In the genomic region with DNA sequence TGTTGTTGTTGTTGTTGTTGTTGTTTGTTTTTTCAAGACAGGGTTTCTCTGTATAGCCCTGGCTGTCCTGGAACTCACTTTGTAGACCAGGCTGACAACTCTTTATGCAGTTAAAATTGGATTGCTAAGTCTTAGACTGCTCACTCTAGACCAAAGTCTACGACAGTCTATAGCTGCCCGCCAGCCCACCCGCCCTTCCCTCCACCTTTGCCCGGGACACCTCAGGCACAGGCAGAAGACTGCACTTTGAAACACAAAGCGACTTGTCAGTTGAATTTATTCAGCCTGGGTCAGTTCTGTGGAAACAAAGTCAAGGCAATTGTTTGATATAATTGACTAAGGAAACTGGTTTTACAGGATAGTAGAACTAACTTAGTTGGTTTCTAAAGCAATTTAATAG, we compare ENCODE assay signal across 24 mouse cellular contexts.
DNase-seq lines count a peak whose midpoint lies in the region; ATAC-seq and TF ChIP-seq lines count a peak whose summit lies in the region.
"Had no signal": no experiment of that assay in that cellular context is flagged by ENCODE, and none has a peak within 500 bp of the region (broad histone marks: within the 10 kb centered on the region; RNA-seq: fewer than 3 reads in every experiment).

No protein-coding gene starts in this region.

- no peaks in the 10 kb centered on the region for H3K9me3 ChIP-seq in embryonic facial prominence, embryonic 14.5 days (ENCODE audit: control insufficient read depth, low read length)
- no peaks in the 10 kb centered on the region for H3K9me3 ChIP-seq in embryonic facial prominence, embryonic 10.5 days
- no peaks in the 10 kb centered on the region for H3K9me3 ChIP-seq in kidney, embryonic 16.5 days (ENCODE audit: low read length)
- H3K9me3 ChIP-seq in intestine, postnatal 0 days (ENCODE audit: control insufficient read depth), result no peaks in the 10 kb centered on the region
- H3K9me3 ChIP-seq: embryonic facial prominence, embryonic 12.5 days; forebrain, embryonic 13.5 days; heart, embryonic 13.5 days; hindbrain, embryonic 13.5 days had no signal

- H3K4me3 ChIP-seq in embryonic facial prominence, embryonic 14.5 days (ENCODE audit: low read depth, low read length), result no peak overlapping the region
- H3K4me3 ChIP-seq in embryonic facial prominence, embryonic 10.5 days, result no peak overlapping the region
- no peak overlapping the region for H3K4me3 ChIP-seq in kidney, embryonic 16.5 days (ENCODE audit: low read length)
- H3K4me3 ChIP-seq in intestine, postnatal 0 days (ENCODE audit: low read depth, low read length), result no peak overlapping the region
- H3K4me3 ChIP-seq: embryonic facial prominence, embryonic 12.5 days; forebrain, embryonic 13.5 days; heart, embryonic 13.5 days; hindbrain, embryonic 13.5 days had no signal

- H3K4me2 ChIP-seq in embryonic facial prominence, embryonic 14.5 days (ENCODE audit: low read depth, low read length), result no peak overlapping the region
- H3K4me2 ChIP-seq in kidney, embryonic 16.5 days (replicated peaks; ENCODE audit: low read depth, low read length), result no peak overlapping the region
- H3K4me2 ChIP-seq in intestine, postnatal 0 days (replicated peaks; ENCODE audit: low read depth), result no peak overlapping the region
- H3K4me2 ChIP-seq: embryonic facial prominence, embryonic 12.5 days; forebrain, embryonic 13.5 days; heart, embryonic 13.5 days; hindbrain, embryonic 13.5 days had no signal

- 82% methylated on average over 5 of the region's 5 CpGs for WGBS in embryonic facial prominence, embryonic 14.5 days
- WGBS in embryonic facial prominence, embryonic 10.5 days, result 91% methylated on average over 5 of the region's 5 CpGs
- WGBS in kidney, embryonic 16.5 days, result 93% methylated on average over 5 of the region's 5 CpGs
- 42% methylated on average over 5 of the region's 5 CpGs for WGBS in intestine, postnatal 0 days

- no peak for ATAC-seq in embryonic facial prominence, embryonic 14.5 days (ENCODE audit: low read depth)
- no peak for ATAC-seq in kidney, embryonic 16.5 days (ENCODE audit: low FRiP score, low TSS enrichment)
- ATAC-seq in intestine, postnatal 0 days, result peak; percentile 90
- ATAC-seq in erythroid progenitor cell, adult 5-6 weeks (replicated peaks; ENCODE audit: low FRiP score, poor library complexity, severe bottlenecking), result no peak
- ATAC-seq: CD4-positive, CD25-positive, alpha-beta regulatory T cell, adult 4 months; forebrain, embryonic 13.5 days; forebrain, postnatal 0 days; hindbrain, postnatal 0 days; Patski had no signal

- peaks cover 12% of the 10 kb centered on the region; the same call in 1 of the 2 replicates for H3K36me3 ChIP-seq in embryonic facial prominence, embryonic 14.5 days (ENCODE audit: control insufficient read depth, insufficient read depth, low read length)
- H3K36me3 ChIP-seq in embryonic facial prominence, embryonic 10.5 days (replicated peaks), result peaks cover 29% of the 10 kb centered on the region
- H3K36me3 ChIP-seq in kidney, embryonic 16.5 days (ENCODE audit: insufficient read depth, low read length), result peaks cover 8% of the 10 kb centered on the region
- peaks cover 9% of the 10 kb centered on the region for H3K36me3 ChIP-seq in intestine, postnatal 0 days (ENCODE audit: control insufficient read depth, insufficient read depth)

- TF ChIP-seq CTCF in intestine, postnatal 0 days (IDR thresholded peaks at IDR 0.05; ENCODE audit: low read depth), result no peak

- H3K4me1 ChIP-seq in embryonic facial prominence, embryonic 14.5 days (ENCODE audit: control insufficient read depth, insufficient read depth, low read length), result no peaks in the 10 kb centered on the region
- H3K4me1 ChIP-seq in embryonic facial prominence, embryonic 10.5 days, result no peaks in the 10 kb centered on the region
- H3K4me1 ChIP-seq in kidney, embryonic 16.5 days (ENCODE audit: insufficient read depth, low read length), result no peaks in the 10 kb centered on the region
- H3K4me1 ChIP-seq in intestine, postnatal 0 days (replicated peaks; ENCODE audit: control insufficient read depth, insufficient read depth, low read length), result no peaks in the 10 kb centered on the region
- H3K4me1 ChIP-seq: embryonic facial prominence, embryonic 12.5 days; forebrain, embryonic 13.5 days; heart, embryonic 13.5 days; hindbrain, embryonic 13.5 days had no signal

- DNase-seq in embryonic facial prominence, embryonic 14.5 days (ENCODE audit: low spot score), result peak; percentile 27
- no peak for DNase-seq in embryonic facial prominence, embryonic 10.5 days (ENCODE audit: low spot score)
- peak; percentile 12 for DNase-seq in kidney, postnatal 10 days
- peak; percentile 79 for DNase-seq in R1 (ENCODE audit: low read depth, low spot score)
- DNase-seq in right cerebral cortex, postnatal 36 days (ENCODE audit: low spot score in 2 of 2), result no peak
- DNase-seq: adrenal gland, adult 8-10 months; B cell, adult 2 months; cerebellum, adult 11 months; cerebellum, adult 8-10 months; cerebellum, postnatal 14 days; embryo, embryonic 11 days; forebrain, postnatal 0 days; gastrocnemius, postnatal 14 days; heart, postnatal 36 days had no signal

- no peak overlapping the region for H3K9ac ChIP-seq in embryonic facial prominence, embryonic 14.5 days (ENCODE audit: low read depth, low read length)
- H3K9ac ChIP-seq in kidney, embryonic 16.5 days (replicated peaks; ENCODE audit: low read length), result no peak overlapping the region
- no peak overlapping the region for H3K9ac ChIP-seq in intestine, postnatal 0 days (ENCODE audit: low read depth, low read length)
- H3K9ac ChIP-seq: embryonic facial prominence, embryonic 12.5 days; forebrain, embryonic 13.5 days; forebrain, postnatal 0 days; heart, embryonic 13.5 days; hindbrain, embryonic 13.5 days had no signal

- no peaks in the 10 kb centered on the region for H3K27me3 ChIP-seq in embryonic facial prominence, embryonic 14.5 days (replicated peaks; ENCODE audit: control insufficient read depth, insufficient read depth, low read length)
- no peaks in the 10 kb centered on the region for H3K27me3 ChIP-seq in embryonic facial prominence, embryonic 10.5 days (replicated peaks; ENCODE audit: low read depth, poor library complexity, severe bottlenecking)
- no peaks in the 10 kb centered on the region for H3K27me3 ChIP-seq in kidney, embryonic 16.5 days (ENCODE audit: insufficient read depth, low read length)
- H3K27me3 ChIP-seq in intestine, postnatal 0 days (replicated peaks; ENCODE audit: control insufficient read depth, insufficient read depth, low read length), result no peaks in the 10 kb centered on the region
- H3K27me3 ChIP-seq: embryonic facial prominence, embryonic 12.5 days; forebrain, embryonic 13.5 days; heart, embryonic 13.5 days; hindbrain, embryonic 13.5 days; Patski had no signal

- no peak overlapping the region for H3K27ac ChIP-seq in embryonic facial prominence, embryonic 14.5 days (replicated peaks; ENCODE audit: low read depth, low read length)
- no peak overlapping the region for H3K27ac ChIP-seq in embryonic facial prominence, embryonic 10.5 days (replicated peaks)
- no peak overlapping the region for H3K27ac ChIP-seq in kidney, embryonic 16.5 days (ENCODE audit: low read length)
- H3K27ac ChIP-seq in intestine, postnatal 0 days (ENCODE audit: low read depth, low read length), result peak overlapping the region; percentile 64
- H3K27ac ChIP-seq: embryonic facial prominence, embryonic 12.5 days; forebrain, embryonic 13.5 days; heart, embryonic 13.5 days; hindbrain, embryonic 13.5 days; hindbrain, postnatal 0 days had no signal

Comparison
In these comparisons a context has a peak if more than half of its experiments do, and no peak if none do; other contexts are left out.
1. DNase-seq: peak in embryonic facial prominence, embryonic 14.5 days (single experiment), kidney, postnatal 10 days (single experiment) and R1 (single experiment); none in embryonic facial prominence, embryonic 10.5 days (single experiment) and right cerebral cortex, postnatal 36 days (0 of 2).